Mouse (Mus musculus): ENCODE measurements at regions not wholly inside any gene's neighbourhood (a gene's known extent, or its start where the extent isn't known, plus 50 kb on each side); places are given as distances from the start of the nearest gene placed in this dataset.

GRCm38 (mm10) chr9:104387805-104388204 lies 50.3 kb upstream of the Acpp start:
- DNase-seq = no peak
